Mouse (Mus musculus) heart, embryonic 14.5 days (tissue): ENCODE data around the gene Tmcc2. TPM values are rescaled to one million over a fixed set of nuclear protein-coding genes. Genes with fewer than 3 reads are reported as not detected.

Experiments used
- ATAC-seq: fragments of 200-750 bp; cut with Nextera tagmentation; 2 replicates; pipeline ENCODE4 v1.8.0; 2017; ENCODE audit warnings: low read depth, moderate TSS enrichment; ENCODE audit not compliant: insufficient number of reproducible peaks, insufficient read depth, low FRiP score
- H3K27ac ChIP-seq, 2 experiments: fragments of 200-500 bp in 1 of 2; fragments of 300-500 bp in 1 of 2; sonication (generic) in 1 of 2; replicated peaks in 1 of 2; 2 replicates each; pipeline ENCODE4 v1.5.1; 2012 to 2014; ENCODE audit warnings: low read depth in 2 of 2, low read length in 2 of 2, control low read depth in 1 of 2, mild to moderate bottlenecking in 1 of 2, mixed read lengths in 1 of 2; ENCODE audit not compliant: control insufficient read depth in 1 of 2, insufficient read depth in 1 of 2
- H3K27me3 ChIP-seq: fragments of 300-500 bp; sonication (generic); 2 replicates; pipeline ENCODE4 v1.6.1; 2014; ENCODE audit warnings: mild to moderate bottlenecking, low read length, control low read depth; ENCODE audit not compliant: control insufficient read depth, insufficient read depth
- H3K36me3 ChIP-seq: fragments of 300-500 bp; sonication (generic); 2 replicates; pipeline ENCODE4 v1.6.1; 2014; ENCODE audit warnings: mild to moderate bottlenecking, control low read depth, low read length, mixed read lengths; ENCODE audit not compliant: control insufficient read depth, insufficient read depth
- H3K4me1 ChIP-seq, 2 experiments: fragments of 200-500 bp in 1 of 2; fragments of 300-500 bp in 1 of 2; sonication (generic) in 1 of 2; 2 replicates each; pipeline ENCODE4 v1.6.1; 2012 to 2014; ENCODE audit warnings: low read length in 2 of 2, control low read depth in 1 of 2, mixed read lengths in 1 of 2; ENCODE audit not compliant: control insufficient read depth in 2 of 2, insufficient read depth in 2 of 2
- H3K4me2 ChIP-seq: fragments of 300-500 bp; sonication (generic); 2 replicates; pipeline ENCODE4 v1.6.1; 2014; ENCODE audit warnings: mild to moderate bottlenecking, low read length
- H3K4me3 ChIP-seq, 2 experiments: fragments of 200-500 bp in 1 of 2; fragments of 300-500 bp in 1 of 2; sonication (generic) in 1 of 2; 2 replicates each; pipeline ENCODE4 v1.5.1; 2012 to 2014; ENCODE audit warnings: low read length in 2 of 2, mild to moderate bottlenecking in 2 of 2, control low read depth in 1 of 2, low read depth in 1 of 2, moderate library complexity in 1 of 2; ENCODE audit not compliant: control insufficient read depth in 1 of 2, insufficient read depth in 1 of 2
- H3K9ac ChIP-seq: fragments of 300-500 bp; sonication (generic); 2 replicates; pipeline ENCODE4 v1.6.1; 2014; ENCODE audit warnings: mild to moderate bottlenecking, low read length
- H3K9me3 ChIP-seq: fragments of 300-500 bp; sonication (generic); 2 replicates; pipeline ENCODE4 v1.6.1; 2016; ENCODE audit warnings: low read length, control low read depth; ENCODE audit not compliant: control insufficient read depth
- WGBS: fragments of 180-500 bp; shearing (Covaris S2); extraction: QIAGEN DNeasy Blood & Tissue Kit; methylation state at CpG from one replicate; pipeline ENCODE4 v1.1.7; 2014; 5-methylcytosine and 5-hydroxymethylcytosine counted together
- polyA plus RNA-seq: library from polyadenylated mRNA; unstranded; fragments of >200 nt; fragmentation: Nextera tagmentation; extraction: Ambion mirVana; gene quantifications from 2 replicates; pipeline ENCODE4 v1.2.1, GENCODE M21; 2014

Tmcc2 gene
- polyA plus RNA-seq, 1 experiment from 2014 or later = 8.1 TPM

DNA sequence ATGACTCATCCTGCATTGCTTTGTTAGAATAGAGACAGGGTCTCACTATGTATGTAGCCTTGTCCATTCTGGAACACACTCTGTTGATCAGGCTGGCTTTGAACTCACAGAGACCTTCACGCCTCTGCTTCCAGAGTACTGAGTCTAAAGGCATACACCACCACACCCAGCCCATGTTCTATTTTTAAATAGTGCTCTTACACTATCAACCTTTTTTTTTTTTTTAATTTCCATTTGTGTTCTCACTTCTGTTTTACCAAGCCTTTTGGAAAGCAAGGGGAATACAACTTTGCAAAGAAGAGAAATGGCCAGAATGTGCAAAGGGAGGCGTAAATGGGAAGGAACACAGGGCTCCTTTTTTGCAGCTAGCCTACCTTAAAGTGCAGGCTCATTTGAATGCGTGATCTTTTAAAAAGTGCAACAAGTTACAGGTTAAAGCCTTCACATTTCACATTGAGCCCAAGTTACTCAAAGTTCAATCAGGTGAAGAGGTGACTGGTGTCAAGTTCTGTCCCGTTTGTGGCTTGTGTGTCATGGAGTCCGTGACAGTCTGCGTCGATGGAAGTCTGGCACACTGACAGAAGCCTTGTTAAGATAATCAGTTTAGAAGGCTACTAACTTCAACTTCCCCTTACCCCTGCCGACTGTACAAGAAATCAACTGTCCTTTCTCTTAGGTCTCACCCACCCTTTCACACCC, 25.3 kb upstream of the Tmcc2 start:
- no peaks in the 10 kb centered on the region for H3K9me3 ChIP-seq
- 61% methylated on average over 8 of the region's 8 CpGs for WGBS
- H3K27ac ChIP-seq = peak overlapping the region in 1 of 2 experiments; percentile 86; a peak in 1 of 4 replicates
- H3K9ac ChIP-seq = no peak overlapping the region
- peak overlapping the region; percentile 77 for H3K4me2 ChIP-seq
- peaks cover 2 to 15% of the 10 kb centered on the region in 2 experiments for H3K4me1 ChIP-seq
- H3K27me3 ChIP-seq = no peaks in the 10 kb centered on the region
- no peaks in the 10 kb centered on the region for H3K36me3 ChIP-seq
- no peak overlapping the region for H3K4me3 ChIP-seq
- ATAC-seq = no peak

DNA sequence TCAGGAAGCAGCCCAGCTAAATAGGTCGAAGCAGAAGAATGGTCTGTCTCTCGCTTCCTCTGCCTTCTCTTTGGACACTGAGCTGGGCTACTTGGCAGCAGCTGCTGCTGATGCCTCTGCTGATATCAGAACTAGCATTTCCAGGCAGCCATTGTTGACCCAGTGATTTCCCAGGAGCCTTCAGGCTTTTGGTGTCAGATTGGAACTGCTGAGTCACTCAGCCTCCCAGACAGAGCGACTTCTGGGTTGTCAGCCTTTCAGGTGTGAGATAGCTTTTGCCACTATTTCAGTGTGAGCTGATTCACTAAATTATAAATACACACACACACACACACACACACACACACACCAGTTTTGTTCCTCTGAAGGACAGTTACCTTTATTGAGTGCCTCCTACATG, 19.6 kb upstream of the Tmcc2 start:
- no peak overlapping the region for H3K4me2 ChIP-seq
- H3K9ac ChIP-seq = no peak overlapping the region
- H3K27me3 ChIP-seq = no peaks in the 10 kb centered on the region
- H3K27ac ChIP-seq = no peak overlapping the region
- no peaks in the 10 kb centered on the region for H3K4me1 ChIP-seq
- H3K4me3 ChIP-seq = no peak overlapping the region
- WGBS = 71% methylated on average over 3 of the region's 3 CpGs
- no peaks in the 10 kb centered on the region for H3K36me3 ChIP-seq
- ATAC-seq = no peak
- H3K9me3 ChIP-seq = no peaks in the 10 kb centered on the region

GRCm38 (mm10) chr1:132401843-132402242, 10.8 kb upstream of the Tmcc2 start:
- Histone ChIP-seq H3K27me3 (no peaks in the 10 kb centered on the region), H3K9ac (no peak overlapping the region), H3K27ac (no peak overlapping the region), H3K9me3 (peaks cover 5% of the 10 kb centered on the region), H3K36me3 (no peaks in the 10 kb centered on the region), H3K4me3 (no peak overlapping the region), H3K4me1 (no peaks in the 10 kb centered on the region), H3K4me2 (no peak overlapping the region)
- no peak for ATAC-seq
- WGBS = 80% methylated on average over 1 of the region's 1 CpGs

DNA sequence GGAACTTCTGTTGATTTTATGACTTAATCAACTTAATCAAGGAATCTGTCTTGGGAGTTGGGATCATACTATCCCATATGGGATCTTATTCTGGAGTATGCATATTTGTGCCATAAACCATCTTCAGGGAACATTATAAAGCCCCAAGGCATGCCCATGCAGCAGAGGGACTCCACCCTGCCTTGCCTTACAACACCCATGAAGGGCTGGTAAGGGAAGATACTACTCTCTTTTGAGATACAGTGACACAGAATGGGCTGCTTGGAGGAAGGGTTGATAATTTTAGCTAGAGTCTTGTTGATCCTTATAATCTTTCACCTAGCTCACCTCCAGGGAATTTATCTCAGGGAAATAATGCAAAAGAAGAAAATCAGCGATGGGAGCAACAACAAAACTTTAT, 9.5 kb upstream of the Tmcc2 start:
- H3K27me3 ChIP-seq = no peaks in the 10 kb centered on the region
- H3K27ac ChIP-seq = no peak overlapping the region
- H3K4me3 ChIP-seq = no peak overlapping the region
- 52% methylated on average over 1 of the region's 1 CpGs for WGBS
- H3K4me2 ChIP-seq = no peak overlapping the region
- H3K9ac ChIP-seq = no peak overlapping the region
- no peak for ATAC-seq
- H3K9me3 ChIP-seq = peaks cover 5% of the 10 kb centered on the region
- no peaks in the 10 kb centered on the region for H3K36me3 ChIP-seq
- no peaks in the 10 kb centered on the region for H3K4me1 ChIP-seq

DNA sequence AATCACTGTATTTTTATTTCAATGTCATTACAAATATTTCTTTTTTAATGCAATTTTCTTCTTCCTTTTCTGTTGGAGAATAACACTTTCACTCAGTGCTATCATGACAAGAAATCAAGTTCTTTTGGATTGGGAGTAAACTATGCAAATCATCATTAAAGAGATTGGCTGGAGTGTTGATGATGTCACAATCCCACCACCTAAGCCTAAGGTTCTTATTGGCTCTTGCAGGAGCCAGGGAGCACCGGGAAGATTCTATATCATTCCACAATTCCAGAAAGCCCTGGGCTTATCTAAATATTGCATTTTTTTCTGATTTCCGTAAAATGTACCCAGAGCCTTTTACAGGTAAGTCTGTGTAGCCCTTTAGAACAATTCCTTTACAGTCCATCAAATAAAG, 5.6 kb upstream of the Tmcc2 start:
- WGBS = 67% methylated on average over 2 of the region's 2 CpGs
- H3K9ac ChIP-seq = no peak overlapping the region
- H3K4me2 ChIP-seq = no peak overlapping the region
- no peak for ATAC-seq
- H3K4me1 ChIP-seq = peaks cover 0 to 2% of the 10 kb centered on the region in 2 experiments; a peak in 2 of 4 replicates
- H3K36me3 ChIP-seq = no peaks in the 10 kb centered on the region
- H3K4me3 ChIP-seq = no peak overlapping the region
- no peaks in the 10 kb centered on the region for H3K27me3 ChIP-seq
- peaks cover 5% of the 10 kb centered on the region for H3K9me3 ChIP-seq
- no peak overlapping the region for H3K27ac ChIP-seq

GRCm38 (mm10) chr1:132392872-132393271, 1.8 kb upstream of the Tmcc2 start:
- 50% methylated on average over 5 of the region's 5 CpGs for WGBS
- H3K4me1 ChIP-seq = peaks cover 18 to 21% of the 10 kb centered on the region in 2 experiments
- H3K9me3 ChIP-seq = no peaks in the 10 kb centered on the region
- ATAC-seq = no peak
- H3K4me2 ChIP-seq = no peak overlapping the region
- no peak overlapping the region for H3K4me3 ChIP-seq
- H3K27ac ChIP-seq = no peak overlapping the region
- no peaks in the 10 kb centered on the region for H3K27me3 ChIP-seq
- H3K36me3 ChIP-seq = no peaks in the 10 kb centered on the region
- H3K9ac ChIP-seq = no peak overlapping the region

DNA sequence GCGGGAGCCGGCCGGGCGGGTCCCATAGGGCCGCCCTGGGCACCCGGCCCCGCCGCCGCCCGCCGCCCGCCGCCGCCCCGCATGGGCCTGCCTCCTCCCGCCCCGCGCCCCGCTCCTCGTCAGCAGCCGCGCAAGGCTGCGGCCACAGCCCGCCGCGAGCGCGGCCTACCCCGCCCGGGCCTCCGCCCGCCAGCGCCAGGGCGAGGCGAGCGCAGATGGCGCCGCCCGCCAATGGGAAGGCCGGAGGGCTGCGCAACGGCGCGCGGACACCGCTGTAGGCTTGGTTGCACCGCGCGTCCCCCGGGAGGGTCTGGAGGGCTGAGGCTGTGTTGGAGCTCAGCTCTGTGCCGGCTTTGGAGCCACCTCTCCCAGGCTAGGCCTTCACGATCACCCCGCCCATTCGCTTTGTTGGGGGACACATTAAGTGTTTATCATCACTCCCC, 520 bp upstream of the Tmcc2 start:
- Histone ChIP-seq H3K9ac (peak overlapping the region; percentile 87), H3K4me2 (peak overlapping the region; percentile 95), H3K4me1 (peaks cover 20 to 26% of the 10 kb centered on the region in 2 experiments), H3K36me3 (no peaks in the 10 kb centered on the region), H3K4me3 (peak overlapping the region; percentile 73 to 75), H3K27ac (peak overlapping the region in 1 of 2 experiments; percentile 70; a peak in 2 of 4 replicates), H3K9me3 (no peaks in the 10 kb centered on the region), H3K27me3 (no peaks in the 10 kb centered on the region)
- peak; percentile 84 for ATAC-seq
- WGBS = under 1% methylated on average over 37 of the region's 54 CpGs
